Mouse (Mus musculus) ES-CJ7 (cell line): ENCODE measurements around the gene Vmn1r196.
A peak's percentile ranks its signal among the peaks of the same experiment; 100 is the strongest.
"Not testable (repeated sequence)": the region's sequence is repeated elsewhere in the genome, so short reads cannot be mapped to it uniquely, and the experiment has no call there.

Experiments
- DNase-seq: peaks from one replicate; pipeline ENCODE4 v3.0.0; 2011; ENCODE audit warnings: low read depth, low spot score

Vmn1r196 gene

DNA sequence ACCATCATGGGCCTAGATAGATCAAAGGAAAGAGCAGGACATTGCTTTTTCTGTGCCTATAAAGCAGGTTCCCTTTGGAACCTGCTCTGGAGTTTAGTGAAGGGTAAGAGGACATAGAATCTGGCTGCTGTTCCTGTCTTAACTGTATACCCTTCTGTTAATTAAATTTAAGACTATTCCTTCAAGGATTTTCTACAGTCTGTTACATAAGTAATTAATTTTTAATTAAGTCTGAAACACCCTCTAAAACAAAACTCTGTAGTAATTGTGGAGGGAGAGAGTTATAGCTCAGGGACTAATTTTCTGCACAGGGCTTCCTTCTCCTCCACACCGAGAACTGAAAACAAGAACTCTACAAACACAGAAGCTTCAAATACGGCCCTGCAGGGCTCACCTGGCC is at the start of gene Vmn1r196:
Gene Vmn1r196 (plus strand): TSS at position 301 of the 400 bp plus-strand sequence.
- no peak for DNase-seq

DNA sequence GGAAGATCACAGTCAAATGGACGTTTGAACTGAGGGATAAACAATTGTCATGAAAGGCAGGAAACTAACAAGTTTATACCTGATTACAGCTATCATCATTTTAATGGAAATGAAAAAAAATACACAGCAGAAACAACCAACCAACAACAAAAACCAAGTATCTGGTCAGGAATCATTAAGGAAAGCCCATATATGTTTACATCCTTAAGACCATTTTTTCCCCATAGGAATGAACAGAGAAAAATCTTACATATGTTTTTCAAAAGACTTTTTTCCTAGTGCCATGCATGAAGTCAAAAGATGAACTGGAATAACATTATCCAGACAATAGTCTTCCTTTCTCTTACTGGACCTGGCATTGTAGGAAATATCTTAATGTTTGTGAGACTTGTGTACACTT is 45.8 kb upstream of the Vmn1r196 start, which contains the start of gene Vmn1r194:
Gene Vmn1r194 (plus strand): TSS at position 301 of the 400 bp plus-strand sequence.
- no peak for DNase-seq

DNA sequence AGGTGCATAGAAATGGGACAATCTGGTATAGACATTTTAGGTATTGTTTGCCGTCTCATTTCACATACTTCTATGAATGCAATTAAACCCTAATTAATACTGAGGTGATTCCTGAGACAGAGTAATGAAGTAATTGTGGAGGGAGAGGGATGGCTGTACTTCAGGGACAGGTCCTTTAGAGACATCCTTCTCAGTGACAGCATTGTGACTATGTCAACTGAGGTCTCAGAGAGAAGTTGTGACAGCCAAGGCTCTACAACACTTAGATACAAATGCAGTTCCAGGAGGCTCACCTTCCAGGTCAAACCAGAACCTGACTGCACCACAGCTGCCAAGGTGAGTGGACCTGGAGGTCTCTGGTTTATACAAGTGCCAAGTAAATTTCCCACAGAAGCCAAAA is 19.5 kb upstream of the Vmn1r196 start, which contains the start of gene Vmn1r195:
Gene Vmn1r195 (plus strand): TSS at position 301 of the 400 bp plus-strand sequence.
- not testable (repeated sequence) for DNase-seq

GRCm38 (mm10) chr13:22271721-22272120 is 18.0 kb upstream of the Vmn1r196 start:
- no peak for DNase-seq

GRCm38 (mm10) chr13:22284578-22284977 is 5.1 kb upstream of the Vmn1r196 start:
- DNase-seq = peak; percentile 20

GRCm38 (mm10) chr13:22308075-22308474 is 18.4 kb downstream of the Vmn1r196 start:
- peak; percentile 56 for DNase-seq

GRCm38 (mm10) chr13:22315361-22315760 is 25.6 kb downstream of the Vmn1r196 start:
- no peak for DNase-seq

GRCm38 (mm10) chr13:22317366-22317765 is 27.6 kb downstream of the Vmn1r196 start:
- DNase-seq = no peak

- DNase-seq = peak; percentile 63
Measured at GRCm38 (mm10) chr13:22320091-22320490, 30.4 kb downstream of the Vmn1r196 start.

DNA sequence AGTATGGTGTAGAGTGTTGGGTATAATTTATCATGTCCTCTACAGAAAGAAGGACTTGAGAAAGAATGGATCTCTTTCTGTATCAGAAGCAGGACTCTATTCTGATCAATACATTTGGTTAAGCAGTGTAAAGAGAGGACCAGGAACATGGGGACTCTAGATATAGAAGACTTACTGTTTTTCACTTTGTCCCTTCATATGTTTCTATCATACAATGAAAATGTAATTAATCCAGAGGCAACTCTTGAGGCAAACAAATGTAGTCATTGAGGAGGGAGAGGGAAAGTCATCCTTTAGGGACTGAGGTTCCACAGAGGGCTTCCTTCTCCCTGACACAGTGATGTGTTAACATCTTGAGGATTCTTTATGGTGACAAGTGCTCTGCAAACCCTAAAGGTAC is 34.6 kb downstream of the Vmn1r196 start, which contains the start of gene Vmn1r197:
Gene Vmn1r197 (plus strand): TSS at position 301 of the 400 bp plus-strand sequence.
- DNase-seq = no peak

DNA sequence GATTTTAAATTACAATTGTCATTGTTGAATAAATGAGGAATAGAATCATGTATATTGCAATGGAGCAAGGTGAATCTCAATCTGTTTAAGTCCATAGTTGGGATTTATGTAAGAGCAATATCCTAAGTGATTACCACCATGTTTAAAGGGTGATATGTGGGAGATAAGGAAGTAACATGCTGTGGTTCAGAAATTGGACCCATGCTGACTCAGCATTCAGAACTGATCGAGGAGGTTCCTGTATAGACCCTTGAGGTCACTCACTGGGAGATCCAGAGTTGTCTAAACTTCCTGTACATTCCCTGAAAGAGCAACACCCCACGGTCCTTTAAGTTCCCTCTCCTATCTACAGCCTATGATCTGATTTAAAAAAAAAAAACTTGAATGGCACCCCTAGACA is 43.5 kb downstream of the Vmn1r196 start:
- DNase-seq = no peak

- no peak for DNase-seq
Measured at GRCm38 (mm10) chr13:22335565-22335964, 45.8 kb downstream of the Vmn1r196 start.
